Mouse (Mus musculus) c-Kit-positive CD71-positive TER-119-positive erythroid progenitor cells, embryonic 14.5 days (primary cell): ENCODE data around the gene Lrrc51.
"Not testable (repeated sequence)": the region's sequence is repeated elsewhere in the genome, so short reads cannot be mapped to it uniquely, and the experiment has no call there.

ENCODE experiments used
- DNase-seq: peaks from one replicate; pipeline ENCODE4 v3.0.0-alpha.2; 2013; ENCODE audit warnings: low spot score

The Lrrc51 gene

GRCm38 (mm10) chr7:101933751-101934240 is at the start of gene Lrrc51, which contains the start of gene Numa1:
Gene Lrrc51 (minus strand): TSS chr7:101933895.
Gene Numa1 (plus strand): TSS chr7:101934111.
- peak; percentile 98 for DNase-seq

GRCm38 (mm10) chr7:101982735-101983134 is 49.0 kb upstream of the Lrrc51 start:
- DNase-seq, result no peak

DNA sequence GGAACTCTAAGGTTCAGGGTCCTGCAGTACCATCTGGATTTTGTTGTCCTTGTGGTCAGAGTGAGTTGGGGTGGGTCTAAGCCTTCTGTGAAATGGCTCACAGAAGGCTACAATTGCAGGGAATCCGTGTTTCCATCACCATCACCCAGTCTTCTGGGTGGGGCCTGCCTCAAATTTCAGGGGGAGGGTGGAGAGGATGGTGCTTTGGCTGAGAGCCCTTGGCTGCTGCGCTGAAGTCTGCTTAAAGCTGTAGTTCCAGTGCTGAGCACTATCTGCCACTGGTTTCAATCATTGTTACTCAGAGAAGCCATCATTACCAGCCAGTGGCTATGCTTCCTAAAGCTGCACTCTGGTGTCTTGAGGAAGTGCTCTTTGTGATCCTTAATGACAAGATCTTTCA is 40.8 kb upstream of the Lrrc51 start:
- DNase-seq, result no peak

DNA sequence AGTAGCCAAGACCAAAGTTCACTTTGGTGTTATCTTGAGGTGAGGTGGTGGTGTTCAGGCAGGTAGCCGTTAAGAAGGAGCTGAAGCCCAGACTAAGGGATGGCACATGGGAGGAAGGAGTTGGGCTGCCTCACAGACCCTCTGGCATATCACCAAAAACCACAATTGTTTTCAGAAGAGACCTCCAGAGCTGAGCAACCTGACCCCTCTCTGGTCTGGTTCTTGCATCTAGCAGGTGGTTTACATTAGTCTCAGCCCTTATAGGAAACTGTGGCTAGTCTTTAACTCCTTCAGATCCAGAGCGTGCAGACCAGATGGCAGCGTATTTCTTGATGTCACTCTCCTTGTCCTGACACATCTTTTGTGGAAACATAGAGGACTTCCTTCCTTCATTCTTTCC is 40.0 kb upstream of the Lrrc51 start:
- DNase-seq, result no peak

GRCm38 (mm10) chr7:101971721-101972120 is 38.0 kb upstream of the Lrrc51 start:
- no peak for DNase-seq

- DNase-seq, result peak; percentile 43
Observed at GRCm38 (mm10) chr7:101970821-101971461, 37.2 kb upstream of the Lrrc51 start.

- peak; percentile 75 for DNase-seq
Observed at GRCm38 (mm10) chr7:101970429-101970775, 36.7 kb upstream of the Lrrc51 start.

GRCm38 (mm10) chr7:101969694-101970428 is 36.2 kb upstream of the Lrrc51 start:
- peak; percentile 60 for DNase-seq

- DNase-seq, result no peak
Observed at GRCm38 (mm10) chr7:101968751-101969150, 35.1 kb upstream of the Lrrc51 start.

- no peak for DNase-seq
Observed at GRCm38 (mm10) chr7:101967256-101967655, 33.6 kb upstream of the Lrrc51 start.

- DNase-seq, result peak; percentile 53
Observed at GRCm38 (mm10) chr7:101965606-101966005, 31.9 kb upstream of the Lrrc51 start.

DNA sequence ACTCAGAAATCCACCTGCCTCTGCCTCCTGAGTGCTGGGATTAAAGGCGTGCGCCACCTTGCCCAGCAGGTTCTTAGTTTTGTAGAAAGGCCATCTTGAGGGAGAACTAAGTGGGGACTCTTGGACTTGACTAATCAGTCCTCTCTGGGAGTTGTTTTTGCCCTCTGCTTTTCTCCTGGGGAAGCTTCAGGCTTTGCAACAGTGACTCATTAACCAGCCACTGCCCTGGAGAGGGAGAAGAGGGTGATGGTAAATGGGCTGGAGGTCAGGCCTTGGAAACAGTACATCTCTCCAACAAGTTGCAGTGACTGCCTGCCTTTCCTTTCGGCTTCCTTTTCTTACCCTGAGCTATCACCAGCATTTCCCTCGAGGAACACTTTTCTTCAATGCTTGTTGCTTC is 30.9 kb upstream of the Lrrc51 start:
- DNase-seq, result no peak

DNA sequence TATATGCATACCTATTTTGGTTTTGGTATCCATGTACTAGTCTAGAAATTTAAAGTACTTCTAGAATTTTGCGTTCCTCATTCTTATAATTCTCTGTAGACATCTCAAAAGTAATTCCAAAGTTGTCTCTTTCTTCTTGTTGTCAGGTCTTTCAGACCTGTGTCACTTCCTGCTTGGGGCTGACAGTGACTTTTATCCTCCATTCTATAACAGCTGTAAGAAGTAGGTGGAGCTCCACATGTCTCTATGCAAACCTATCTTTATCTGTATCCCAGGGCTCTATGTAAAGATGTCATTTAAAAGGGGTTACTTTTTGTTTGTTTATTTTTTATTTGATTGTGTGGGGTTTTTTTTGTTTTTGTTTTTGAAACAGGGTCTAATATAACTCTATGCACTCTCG is 29.9 kb upstream of the Lrrc51 start:
- DNase-seq, result no peak

- DNase-seq, result no peak
Observed at GRCm38 (mm10) chr7:101962829-101963228, 29.1 kb upstream of the Lrrc51 start.

GRCm38 (mm10) chr7:101956911-101957310 is 23.2 kb upstream of the Lrrc51 start:
- no peak for DNase-seq

DNA sequence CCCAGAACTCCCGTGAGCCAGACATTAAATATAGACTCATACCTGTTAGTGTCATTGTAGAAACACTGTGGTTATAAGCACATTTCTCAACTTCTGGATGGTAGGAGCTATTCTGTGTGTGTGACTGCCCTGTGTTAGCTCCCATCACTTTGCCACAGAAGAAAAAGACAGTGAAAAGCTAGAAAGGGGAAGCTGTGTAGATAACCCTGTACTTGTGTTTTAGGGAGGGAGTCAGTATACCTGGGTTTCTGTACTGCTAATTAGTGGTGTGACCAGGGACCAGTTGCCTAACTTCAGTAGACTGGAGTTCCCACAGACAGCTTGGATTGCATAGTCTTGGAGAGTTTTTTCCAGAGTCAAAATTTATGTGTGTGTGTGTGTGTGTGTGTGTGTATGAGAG is 22.8 kb upstream of the Lrrc51 start:
- no peak for DNase-seq

- no peak for DNase-seq
Observed at GRCm38 (mm10) chr7:101955862-101956261, 22.2 kb upstream of the Lrrc51 start.

DNA sequence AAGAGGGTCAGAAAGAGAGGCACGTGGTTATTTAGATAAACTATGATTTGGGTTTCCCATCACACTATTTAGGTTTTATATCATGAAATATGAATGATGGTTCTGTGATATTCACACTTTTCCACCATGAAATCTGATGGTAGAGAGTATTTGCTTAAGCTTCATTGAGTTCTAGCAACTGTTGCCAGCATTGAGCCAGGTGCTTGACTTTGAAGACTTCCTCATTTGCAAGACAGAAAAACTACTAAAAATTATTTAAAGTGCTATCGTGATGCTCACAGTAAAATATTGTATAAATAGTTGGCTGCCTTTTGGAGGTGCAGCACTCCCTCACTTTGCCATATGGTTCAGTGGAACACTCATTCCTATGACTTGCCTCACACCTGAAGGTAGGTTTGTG is 21.6 kb upstream of the Lrrc51 start:
- DNase-seq, result no peak

GRCm38 (mm10) chr7:101954163-101954562 is 20.5 kb upstream of the Lrrc51 start:
- no peak for DNase-seq

DNA sequence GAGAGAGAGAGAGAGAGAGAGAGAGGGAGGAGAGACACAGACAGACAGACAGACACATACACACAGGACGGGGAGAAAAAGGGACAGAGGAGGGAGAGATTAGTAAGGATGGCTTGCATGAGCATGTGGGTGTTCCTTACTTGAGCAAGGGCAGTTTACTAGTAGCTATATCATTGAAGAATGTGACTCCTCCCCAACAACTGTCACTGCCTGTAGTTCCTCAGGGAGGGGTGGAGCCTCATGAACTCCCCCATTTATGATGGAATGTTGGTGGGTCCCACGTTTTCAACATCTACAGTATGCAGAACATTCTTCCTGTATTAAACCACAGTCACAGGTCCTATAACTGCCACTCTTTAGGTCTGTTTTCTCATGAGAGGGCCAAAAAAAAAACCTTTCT is 18.4 kb upstream of the Lrrc51 start:
- no peak for DNase-seq

DNA sequence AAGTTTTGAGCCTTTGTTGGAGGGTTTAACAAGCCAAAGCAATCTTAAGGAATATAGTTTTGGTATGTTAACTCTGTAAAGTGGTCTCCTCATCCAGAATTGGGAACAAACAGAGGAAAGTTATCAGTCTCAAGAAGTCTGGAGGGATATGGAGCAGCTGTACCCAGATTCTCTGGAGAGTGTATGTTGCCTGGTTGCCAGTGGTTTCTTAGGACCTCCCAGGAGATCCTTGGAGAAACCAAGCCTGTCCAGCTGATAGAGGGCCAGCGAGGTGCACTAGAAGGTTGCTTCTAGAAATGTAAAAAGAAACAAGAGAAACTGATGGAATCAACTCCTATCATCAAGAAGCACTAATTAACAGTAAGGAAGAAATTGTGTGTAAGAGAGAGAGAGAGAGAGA is 18.0 kb upstream of the Lrrc51 start:
- no peak for DNase-seq

DNA sequence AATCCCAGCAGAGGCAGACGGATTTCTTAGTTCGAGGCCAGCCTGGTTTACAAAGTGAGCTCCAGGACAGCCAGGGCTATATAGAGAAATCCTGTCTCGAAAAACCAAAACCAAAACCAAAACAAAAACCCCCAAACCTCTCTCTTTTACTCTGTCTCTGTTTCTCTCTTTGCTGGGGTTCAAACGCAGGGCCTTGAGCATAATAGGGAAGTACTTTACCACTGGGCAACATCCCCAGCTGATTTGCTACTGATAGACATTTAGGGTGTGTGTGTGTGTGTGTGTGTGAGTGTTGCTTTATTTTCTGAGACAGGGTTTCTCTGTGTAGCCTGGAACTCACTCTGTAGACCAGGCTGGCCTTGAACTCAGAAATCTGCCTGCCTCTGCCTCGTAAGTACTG is 15.3 kb upstream of the Lrrc51 start:
- DNase-seq, result not testable (repeated sequence)

GRCm38 (mm10) chr7:101939758-101940157 is 6.1 kb upstream of the Lrrc51 start:
- no peak for DNase-seq

DNA sequence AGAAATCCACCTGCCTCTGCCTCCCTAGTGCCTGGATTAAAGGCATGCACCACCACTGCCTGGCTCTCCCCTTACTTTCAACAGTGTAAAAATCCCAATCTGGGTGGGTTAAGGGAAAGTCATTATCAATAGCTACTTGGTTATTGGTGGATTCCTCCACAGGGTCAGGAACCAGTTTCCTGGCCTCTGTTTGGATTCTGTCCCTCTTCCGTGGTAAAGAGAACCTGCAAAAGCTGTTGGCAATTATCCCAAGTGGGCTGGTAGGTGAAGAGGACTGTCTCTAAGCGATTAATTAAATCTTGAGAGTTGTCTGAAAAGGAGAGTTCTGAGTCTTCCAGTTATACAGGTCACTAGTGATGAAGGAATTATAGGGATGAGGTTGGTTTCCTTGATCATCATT is 4.7 kb upstream of the Lrrc51 start:
- no peak for DNase-seq
